Mouse (Mus musculus) left cerebral cortex, postnatal 36 days (tissue): ENCODE measurements around the gene Limk1. TPM values are rescaled to one million over a fixed set of nuclear protein-coding genes. Genes with fewer than 3 reads are reported as not detected.

Experiments
- total RNA-seq, 2 experiments: library from RNA; stranded (reverse); gene quantifications; 2 replicates each; pipeline ENCODE4 v1.2.3; 2021

The Limk1 gene
- total RNA-seq, 2 experiments from 2014 or later, result 63.2 to 71.6 TPM

Other genes starting within 250 kb of the Limk1 start
- 10 to 100 TPM; 38.5 to 57.8 TPM for gene Gtf2ird1, start 231.9 kb downstream of the Limk1 start, total RNA-seq
- gene Clip2, start 136.2 kb downstream of the Limk1 start, total RNA-seq, result 100 to 1,000 TPM; 111 TPM
- under 1 TPM; 0.15 to 0.18 TPM for gene Syna, start 128.4 kb downstream of the Limk1 start, total RNA-seq
- 10 to 100 TPM; 54.7 to 66.9 TPM for gene Rfc2, start 107.2 kb downstream of the Limk1 start, total RNA-seq
- 1 to 10 TPM; 2.1 to 2.8 TPM for gene Lat2, start 73.6 kb downstream of the Limk1 start, total RNA-seq
- gene Eif4h, start 49.1 kb downstream of the Limk1 start, total RNA-seq, result 100 to 1,000 TPM; 317 to 353 TPM
- 10 to 100 TPM; 11.6 to 17.0 TPM for gene Eln, start 58.7 kb upstream of the Limk1 start, total RNA-seq
- gene Tmem270, start 218.1 kb upstream of the Limk1 start, total RNA-seq, result not detected
- not detected for gene Cldn13, start 226.9 kb upstream of the Limk1 start, total RNA-seq
- 10 to 100 TPM in 1 of 2 experiments, 1 to 10 TPM in 1; 9.6 to 10.9 TPM for gene Mettl27, start 243.8 kb upstream of the Limk1 start, total RNA-seq